Mouse (Mus musculus): ENCODE measurements at regions not wholly inside any gene's neighbourhood (a gene's known extent, or its start where the extent isn't known, plus 50 kb on each side); places are given as distances from the start of the nearest gene placed in this dataset.

- TF ChIP-seq POLR2A (IDR thresholded peaks at IDR 0.05; ENCODE audit: borderline replicate concordance, control insufficient read depth, low read depth, low read length) (no peak), CTCF (IDR thresholded peaks at IDR 0.05; ENCODE audit: control insufficient read depth, insufficient read depth, low read length) (no peak)
These were observed 132.5 kb upstream of the Ubr2 start for GRCm38 (mm10) chr17:47142885-47143284.
